Mouse (Mus musculus): Measurements from ENCODE around the gene Gpr19. TPM values are rescaled to one million over a fixed set of nuclear protein-coding genes. Genes with fewer than 3 reads are reported as not detected.

The Gpr19 gene
- polyA plus RNA-seq, 1 experiment, result 15.6 TPM

GRCm38 (mm10) chr6:134934305-134934704 is 35.9 kb upstream of the Gpr19 start:
- H3K27me3 ChIP-seq (ENCODE audit: control insufficient read depth, insufficient read depth, low read length), result no peaks in the 10 kb centered on the region
- 93% methylated on average over 5 of the region's 5 CpGs for WGBS
- peaks cover 14% of the 10 kb centered on the region for H3K4me1 ChIP-seq (replicated peaks; ENCODE audit: control insufficient read depth, insufficient read depth, low read length)
- DNase-seq, result no peak
- peaks cover 7% of the 10 kb centered on the region; the same call in 1 of the 2 replicates for H3K36me3 ChIP-seq (ENCODE audit: control insufficient read depth, insufficient read depth, low read length)
- H3K27ac ChIP-seq (ENCODE audit: control insufficient read depth, insufficient read depth, low read length), result no peak overlapping the region
- TF ChIP-seq CTCF (IDR thresholded peaks at IDR 0.05; ENCODE audit: borderline replicate concordance, control insufficient read depth, extremely low read depth, insufficient read depth, low read length, poor library complexity) (no peak), POLR2A (IDR thresholded peaks at IDR 0.05; ENCODE audit: control insufficient read depth, extremely low read depth, insufficient read depth, low read length, poor library complexity) (no peak)
- H3K4me3 ChIP-seq (ENCODE audit: control insufficient read depth, insufficient read depth, low read length), result no peak overlapping the region

- no peak overlapping the region for H3K4me3 ChIP-seq (ENCODE audit: control insufficient read depth, insufficient read depth, low read length)
- 12% methylated on average over 2 of the region's 2 CpGs for WGBS
- TF ChIP-seq CTCF (IDR thresholded peaks at IDR 0.05; ENCODE audit: borderline replicate concordance, control insufficient read depth, extremely low read depth, insufficient read depth, low read length, poor library complexity) (no peak), POLR2A (IDR thresholded peaks at IDR 0.05; ENCODE audit: control insufficient read depth, extremely low read depth, insufficient read depth, low read length, poor library complexity) (no peak)
Measured at GRCm38 (mm10) chr6:134933207-134933558, 34.8 kb upstream of the Gpr19 start.

DNA sequence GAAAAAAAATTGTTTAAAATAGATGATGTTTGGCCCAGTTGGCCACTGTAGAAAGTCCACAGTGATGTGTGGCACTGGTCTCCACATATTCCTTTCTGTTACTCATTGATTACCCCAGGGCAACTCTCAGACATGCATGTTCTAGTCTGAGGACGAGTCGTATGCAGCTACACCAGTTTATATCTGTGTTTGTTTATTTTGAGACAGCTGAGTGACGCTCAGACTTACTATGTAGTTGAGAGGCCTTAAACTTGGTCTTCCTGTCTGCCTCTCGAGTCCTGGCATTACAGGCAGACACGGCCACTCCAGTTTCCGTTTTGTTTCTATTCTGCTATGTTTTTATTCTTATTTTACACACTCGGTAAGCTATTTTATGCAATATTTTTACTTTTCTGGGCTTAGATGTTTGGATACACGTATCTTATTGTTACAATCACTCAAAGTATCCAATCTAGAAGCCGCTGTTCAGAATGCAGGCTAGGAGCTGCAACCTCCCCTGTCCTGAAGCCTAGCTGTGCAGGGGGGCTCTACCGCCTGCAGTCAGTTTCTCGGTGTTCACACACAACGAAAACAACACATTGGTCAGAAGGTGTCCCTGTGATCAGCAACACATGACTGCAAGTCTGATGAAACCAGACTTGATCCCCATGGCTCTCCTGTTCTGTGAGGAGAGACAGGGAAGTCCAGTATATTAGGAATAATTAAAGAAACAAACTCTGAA is 34.3 kb upstream of the Gpr19 start:
- Histone ChIP-seq H3K27ac (ENCODE audit: control insufficient read depth, insufficient read depth, low read length) (peak overlapping the region; percentile 20), H3K4me1 (replicated peaks; ENCODE audit: control insufficient read depth, insufficient read depth, low read length) (peaks cover 14% of the 10 kb centered on the region), H3K27me3 (ENCODE audit: control insufficient read depth, insufficient read depth, low read length) (no peaks in the 10 kb centered on the region), H3K36me3 (ENCODE audit: control insufficient read depth, insufficient read depth, low read length) (peaks cover 7% of the 10 kb centered on the region; the same call in 1 of the 2 replicates), H3K4me3 (ENCODE audit: control insufficient read depth, insufficient read depth, low read length) (peak overlapping the region; percentile 7; the same call in 1 of the 2 replicates)
- WGBS, result 12% methylated on average over 12 of the region's 12 CpGs
- DNase-seq, result no peak
- TF ChIP-seq POLR2A (IDR thresholded peaks at IDR 0.05; ENCODE audit: control insufficient read depth, extremely low read depth, insufficient read depth, low read length, poor library complexity) (no peak), CTCF (IDR thresholded peaks at IDR 0.05; ENCODE audit: borderline replicate concordance, control insufficient read depth, extremely low read depth, insufficient read depth, low read length, poor library complexity) (no peak)

More at GRCm38 (mm10) chr6:134933207-134933558, 34.8 kb upstream of the Gpr19 start:
- Histone ChIP-seq H3K4me1 (replicated peaks; ENCODE audit: control insufficient read depth, insufficient read depth, low read length) (peaks cover 14% of the 10 kb centered on the region), H3K36me3 (ENCODE audit: control insufficient read depth, insufficient read depth, low read length) (peaks cover 7% of the 10 kb centered on the region; the same call in 1 of the 2 replicates), H3K27ac (ENCODE audit: control insufficient read depth, insufficient read depth, low read length) (no peak overlapping the region), H3K27me3 (ENCODE audit: control insufficient read depth, insufficient read depth, low read length) (no peaks in the 10 kb centered on the region)
- no peak for DNase-seq

DNA sequence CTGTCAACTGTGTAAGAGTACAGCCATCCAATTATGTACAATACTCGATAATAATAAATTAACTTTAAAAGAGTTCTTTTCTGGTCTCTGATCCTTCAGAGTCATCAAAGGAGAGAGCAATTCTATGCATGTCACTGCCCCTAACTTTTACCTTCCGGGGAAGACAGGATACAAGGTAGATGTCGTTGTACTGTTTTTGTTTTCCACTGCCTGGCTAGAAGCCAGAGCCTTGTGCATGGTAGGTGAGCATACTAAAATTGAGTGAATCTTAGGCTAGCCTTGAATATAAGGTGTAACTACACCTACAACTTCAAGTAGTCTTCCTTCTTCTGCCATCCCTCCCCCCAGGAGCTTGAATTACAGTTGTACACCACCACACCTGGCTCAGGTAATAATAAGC is 32.8 kb upstream of the Gpr19 start:
- TF ChIP-seq POLR2A (IDR thresholded peaks at IDR 0.05; ENCODE audit: control insufficient read depth, extremely low read depth, insufficient read depth, low read length, poor library complexity), result no peak
- TF ChIP-seq CTCF (IDR thresholded peaks at IDR 0.05; ENCODE audit: borderline replicate concordance, control insufficient read depth, extremely low read depth, insufficient read depth, low read length, poor library complexity), result no peak
- H3K36me3 ChIP-seq (ENCODE audit: control insufficient read depth, insufficient read depth, low read length), result no peaks in the 10 kb centered on the region
- peak overlapping the region; percentile 69 for H3K27ac ChIP-seq (ENCODE audit: control insufficient read depth, insufficient read depth, low read length)
- WGBS, result 62% methylated on average over 3 of the region's 3 CpGs
- H3K27me3 ChIP-seq (ENCODE audit: control insufficient read depth, insufficient read depth, low read length), result no peaks in the 10 kb centered on the region
- no peak for DNase-seq
- H3K4me1 ChIP-seq (replicated peaks; ENCODE audit: control insufficient read depth, insufficient read depth, low read length), result peaks cover 21% of the 10 kb centered on the region
- H3K4me3 ChIP-seq (ENCODE audit: control insufficient read depth, insufficient read depth, low read length), result no peak overlapping the region

GRCm38 (mm10) chr6:134930383-134930782 is 32.0 kb upstream of the Gpr19 start:
- H3K36me3 ChIP-seq (ENCODE audit: control insufficient read depth, insufficient read depth, low read length), result no peaks in the 10 kb centered on the region
- DNase-seq, result no peak
- no peak for TF ChIP-seq CTCF (IDR thresholded peaks at IDR 0.05; ENCODE audit: borderline replicate concordance, control insufficient read depth, extremely low read depth, insufficient read depth, low read length, poor library complexity)
- TF ChIP-seq POLR2A (IDR thresholded peaks at IDR 0.05; ENCODE audit: control insufficient read depth, extremely low read depth, insufficient read depth, low read length, poor library complexity), result no peak
- peak overlapping the region; percentile 69; the same call in 1 of the 2 replicates for H3K27ac ChIP-seq (ENCODE audit: control insufficient read depth, insufficient read depth, low read length)
- H3K4me3 ChIP-seq (ENCODE audit: control insufficient read depth, insufficient read depth, low read length), result peak overlapping the region; percentile 3; the same call in 1 of the 2 replicates
- peaks cover 21% of the 10 kb centered on the region for H3K4me1 ChIP-seq (replicated peaks; ENCODE audit: control insufficient read depth, insufficient read depth, low read length)
- no peaks in the 10 kb centered on the region for H3K27me3 ChIP-seq (ENCODE audit: control insufficient read depth, insufficient read depth, low read length)
- WGBS, result 72% methylated on average over 7 of the region's 7 CpGs

GRCm38 (mm10) chr6:134929926-134930325 is 31.5 kb upstream of the Gpr19 start:
- 28% methylated on average over 4 of the region's 4 CpGs for WGBS
- H3K36me3 ChIP-seq (ENCODE audit: control insufficient read depth, insufficient read depth, low read length), result no peaks in the 10 kb centered on the region
- peak overlapping the region; percentile 34 for H3K4me3 ChIP-seq (ENCODE audit: control insufficient read depth, insufficient read depth, low read length)
- DNase-seq, result no peak
- peak overlapping the region; percentile 27 for H3K27ac ChIP-seq (ENCODE audit: control insufficient read depth, insufficient read depth, low read length)
- TF ChIP-seq CTCF (IDR thresholded peaks at IDR 0.05; ENCODE audit: borderline replicate concordance, control insufficient read depth, extremely low read depth, insufficient read depth, low read length, poor library complexity), result no peak
- no peak for TF ChIP-seq POLR2A (IDR thresholded peaks at IDR 0.05; ENCODE audit: control insufficient read depth, extremely low read depth, insufficient read depth, low read length, poor library complexity)
- H3K4me1 ChIP-seq (replicated peaks; ENCODE audit: control insufficient read depth, insufficient read depth, low read length), result peaks cover 21% of the 10 kb centered on the region
- H3K27me3 ChIP-seq (ENCODE audit: control insufficient read depth, insufficient read depth, low read length), result no peaks in the 10 kb centered on the region
